Mouse (Mus musculus) MEL (cell line): Measurements from ENCODE around the gene Gm49378. TPM values are rescaled to one million over a fixed set of nuclear protein-coding genes. Genes with fewer than 3 reads are reported as not detected.
A peak's percentile ranks its signal among the peaks of the same experiment; 100 is the strongest.

Source experiments
- DNase-seq: peaks from one replicate; pipeline ENCODE4 v3.0.0; 2011; ENCODE audit warnings: low read depth, low spot score
- H3K27ac ChIP-seq: 2 replicates; pipeline ENCODE4 v1.5.1; 2012; ENCODE audit warnings: low read depth, mild to moderate bottlenecking, control low read depth, low read length, moderate library complexity; ENCODE audit not compliant: control insufficient read depth
- H3K27me3 ChIP-seq, 2 experiments: fragments of 150-350 bp in 1 of 2; sonication (generic) in 1 of 2; 2 replicates each; pipeline ENCODE4 v1.6.1; 2012; ENCODE audit warnings: low read length in 2 of 2, mild to moderate bottlenecking in 2 of 2, improper control_type of control experiment in 1 of 2, moderate library complexity in 1 of 2; ENCODE audit not compliant: insufficient read depth in 2 of 2, control insufficient read depth in 1 of 2
- H3K36me3 ChIP-seq, 2 experiments: 2 replicates each; pipeline ENCODE4 v1.6.1; 2012 to 2014; ENCODE audit warnings: low read length in 2 of 2, improper control_type of control experiment in 1 of 2, inconsistent platforms in 1 of 2, mild to moderate bottlenecking in 1 of 2; ENCODE audit not compliant: insufficient read depth in 2 of 2, control insufficient read depth in 1 of 2
- H3K4me1 ChIP-seq, 2 experiments: fragments of 150-350 bp in 1 of 2; sonication (generic) in 1 of 2; 2 replicates each; pipeline ENCODE4 v1.6.1; 2012; ENCODE audit warnings: low read length in 2 of 2, improper control_type of control experiment in 1 of 2, mild to moderate bottlenecking in 1 of 2; ENCODE audit not compliant: insufficient read depth in 2 of 2, control insufficient read depth in 1 of 2
- H3K4me3 ChIP-seq, 2 experiments: fragments of 150-350 bp in 1 of 2; sonication (generic) in 1 of 2; 2 replicates each; pipeline ENCODE4 v1.5.1; 2012; ENCODE audit warnings: low read depth in 2 of 2, low read length in 2 of 2, mild to moderate bottlenecking in 2 of 2, moderate library complexity in 2 of 2, control low read depth in 1 of 2, improper control_type of control experiment in 1 of 2; ENCODE audit not compliant: control insufficient read depth in 1 of 2, insufficient read depth in 1 of 2
- H3K79me2 ChIP-seq: 2 replicates; pipeline ENCODE4 v1.6.1; 2012; ENCODE audit warnings: mild to moderate bottlenecking, low read length, moderate library complexity; ENCODE audit not compliant: control insufficient read depth, poor library complexity, insufficient read depth
- H3K9ac ChIP-seq: 2 replicates; pipeline ENCODE4 v1.6.1; 2012; ENCODE audit warnings: low read depth, mild to moderate bottlenecking, control low read depth, low read length, moderate library complexity; ENCODE audit not compliant: control insufficient read depth, poor library complexity, severe bottlenecking
- H3K9me3 ChIP-seq: fragments of 150-350 bp; sonication (generic); replicated peaks from 2 replicates; pipeline ENCODE4 v1.6.1; 2012; ENCODE audit warnings: mild to moderate bottlenecking, low read length, improper control_type of control experiment, moderate library complexity; ENCODE audit not compliant: insufficient read depth
- BHLHE40 ChIP-seq: IDR thresholded peaks from 2 replicates; pipeline ENCODE4 v1.6.1; 2012; ENCODE audit warnings: low read depth, mild to moderate bottlenecking, inconsistent platforms, low read length, improper control_type of control experiment, borderline replicate concordance
- CHD1 ChIP-seq: IDR thresholded peaks from 2 replicates; pipeline ENCODE4 v1.6.1; 2012; ENCODE audit warnings: low read depth, mild to moderate bottlenecking, inconsistent platforms, low read length, improper control_type of control experiment
- CHD2 ChIP-seq: IDR thresholded peaks from 2 replicates; pipeline ENCODE4 v1.6.1; 2011; ENCODE audit warnings: low read length, improper control_type of control experiment
- CTCF ChIP-seq, 3 experiments: IDR thresholded peaks in 2 of 3; conservative IDR thresholded peaks in 1 of 3; 2 replicates each; pipeline ENCODE4 v1.5.1; 2011 to 2012; ENCODE audit warnings: low read length in 3 of 3, low read depth in 2 of 3, mild to moderate bottlenecking in 2 of 3, improper control_type of control experiment in 1 of 3, inconsistent platforms in 1 of 3, mixed read lengths in 1 of 3, moderate library complexity in 1 of 3; ENCODE audit not compliant: control insufficient read depth in 1 of 3, insufficient read depth in 1 of 3, poor library complexity in 1 of 3, severe bottlenecking in 1 of 3
- E2F4 ChIP-seq: IDR thresholded peaks from 2 replicates; pipeline ENCODE4 v1.6.1; 2011; ENCODE audit warnings: low read depth, low read length, improper control_type of control experiment, borderline replicate concordance
- ELF1 ChIP-seq: IDR thresholded peaks from 2 replicates; pipeline ENCODE4 v1.6.1; 2014; ENCODE audit warnings: low read depth, mild to moderate bottlenecking, inconsistent platforms, low read length, improper control_type of control experiment, moderate library complexity
- EP300 ChIP-seq, 2 experiments: IDR thresholded peaks; 2 replicates each; pipeline ENCODE4 v1.6.1; 2011; ENCODE audit warnings: improper control_type of control experiment in 2 of 2, low read length in 2 of 2, low read depth in 1 of 2, mild to moderate bottlenecking in 1 of 2
- ETS1 ChIP-seq: IDR thresholded peaks from 2 replicates; pipeline ENCODE4 v1.6.1; 2012; ENCODE audit warnings: low read depth, mild to moderate bottlenecking, inconsistent platforms, low read length, improper control_type of control experiment, moderate library complexity
- GABPA ChIP-seq: IDR thresholded peaks from 2 replicates; pipeline ENCODE4 v1.6.1; 2012; ENCODE audit warnings: low read depth, mild to moderate bottlenecking, inconsistent platforms, low read length, improper control_type of control experiment, moderate library complexity
- HCFC1 ChIP-seq: IDR thresholded peaks from 2 replicates; pipeline ENCODE4 v1.6.1; 2012; ENCODE audit warnings: low read depth, mild to moderate bottlenecking, inconsistent platforms, low read length, improper control_type of control experiment, moderate library complexity
- KAT2A ChIP-seq: conservative IDR thresholded peaks from 2 replicates; pipeline ENCODE4 v1.6.1; 2012; ENCODE audit warnings: low read depth, low read length, improper control_type of control experiment, inconsistent platforms
- MAFK ChIP-seq: IDR thresholded peaks from 2 replicates; pipeline ENCODE4 v1.6.1; 2011; ENCODE audit warnings: low read depth, mild to moderate bottlenecking, low read length, improper control_type of control experiment, borderline replicate concordance
- MAX ChIP-seq: IDR thresholded peaks from 2 replicates; pipeline ENCODE4 v1.6.1; 2011; ENCODE audit warnings: low read length, improper control_type of control experiment
- MAZ ChIP-seq: IDR thresholded peaks from 2 replicates; pipeline ENCODE4 v1.6.1; 2012; ENCODE audit warnings: low read depth, mild to moderate bottlenecking, inconsistent platforms, low read length, improper control_type of control experiment
- MEF2A ChIP-seq: IDR thresholded peaks from 2 replicates; pipeline ENCODE4 v1.6.1; 2014; ENCODE audit warnings: low read depth, mild to moderate bottlenecking, inconsistent platforms, low read length, improper control_type of control experiment; ENCODE audit not compliant: poor library complexity, insufficient replicate concordance, severe bottlenecking; ENCODE audit errors: extremely low read depth
- MXI1 ChIP-seq: IDR thresholded peaks from 2 replicates; pipeline ENCODE4 v1.6.1; 2011; ENCODE audit warnings: mild to moderate bottlenecking, low read depth, low read length, improper control_type of control experiment
- NELFE ChIP-seq: IDR thresholded peaks from 2 replicates; pipeline ENCODE4 v1.6.1; 2011; ENCODE audit warnings: low read depth, low read length, improper control_type of control experiment
- NRF1 ChIP-seq: IDR thresholded peaks from 2 replicates; pipeline ENCODE4 v1.6.1; 2014; ENCODE audit warnings: low read depth, mild to moderate bottlenecking, inconsistent platforms, low read length, improper control_type of control experiment, moderate library complexity; ENCODE audit not compliant: poor library complexity, insufficient read depth, severe bottlenecking
- POLR2A ChIP-seq, 2 experiments: IDR thresholded peaks; 2 replicates each; pipeline ENCODE4 v1.6.1; 2011 to 2012; ENCODE audit warnings: low read length in 2 of 2, mild to moderate bottlenecking in 2 of 2, control low read depth in 1 of 2, improper control_type of control experiment in 1 of 2, low read depth in 1 of 2, moderate library complexity in 1 of 2; ENCODE audit not compliant: control insufficient read depth in 1 of 2, insufficient read depth in 1 of 2, poor library complexity in 1 of 2
- POLR2AphosphoS2 ChIP-seq: IDR thresholded peaks from 2 replicates; pipeline ENCODE4 v1.6.1; 2011; ENCODE audit warnings: low read length, improper control_type of control experiment
- POLR2AphosphoS5 ChIP-seq: IDR thresholded peaks from 2 replicates; pipeline ENCODE4 v1.6.1; 2012; ENCODE audit warnings: low read depth, borderline replicate concordance, mild to moderate bottlenecking, inconsistent platforms, low read length, moderate library complexity, mixed read lengths
- RAD21 ChIP-seq: IDR thresholded peaks from 2 replicates; pipeline ENCODE4 v1.6.1; 2011; ENCODE audit warnings: mild to moderate bottlenecking, low read depth, low read length, improper control_type of control experiment
- RCOR1 ChIP-seq: IDR thresholded peaks from 2 replicates; pipeline ENCODE4 v1.6.1; 2012; ENCODE audit warnings: low read depth, mild to moderate bottlenecking, inconsistent platforms, low read length, improper control_type of control experiment
- SIN3A ChIP-seq: IDR thresholded peaks from 2 replicates; pipeline ENCODE4 v1.6.1; 2012; ENCODE audit warnings: low read length, improper control_type of control experiment, inconsistent platforms
- SMC3 ChIP-seq: IDR thresholded peaks from 2 replicates; pipeline ENCODE4 v1.6.1; 2011; ENCODE audit warnings: low read depth, low read length, improper control_type of control experiment
- TAL1 ChIP-seq: IDR thresholded peaks from 2 replicates; pipeline ENCODE4 v1.6.1; 2012; ENCODE audit warnings: mild to moderate bottlenecking, inconsistent platforms, low read length, moderate library complexity, mixed read lengths
- TCF12 ChIP-seq: IDR thresholded peaks from 2 replicates; pipeline ENCODE4 v1.6.1; 2014; ENCODE audit warnings: low read depth, mild to moderate bottlenecking, inconsistent platforms, low read length, improper control_type of control experiment, moderate library complexity
- UBTF ChIP-seq: IDR thresholded peaks from 2 replicates; pipeline ENCODE4 v1.6.1; 2012; ENCODE audit warnings: low read depth, mild to moderate bottlenecking, inconsistent platforms, low read length, improper control_type of control experiment, moderate library complexity, borderline replicate concordance; ENCODE audit not compliant: insufficient read depth
- USF1 ChIP-seq: IDR thresholded peaks from 2 replicates; pipeline ENCODE4 v1.6.1; 2014; ENCODE audit warnings: low read depth, mild to moderate bottlenecking, inconsistent platforms, low read length, improper control_type of control experiment, moderate library complexity
- USF2 ChIP-seq, 2 experiments: IDR thresholded peaks; 2 replicates each; pipeline ENCODE4 v1.6.1; 2011 to 2012; ENCODE audit warnings: improper control_type of control experiment in 2 of 2, low read length in 2 of 2, borderline replicate concordance in 1 of 2, inconsistent platforms in 1 of 2, low read depth in 1 of 2, mild to moderate bottlenecking in 1 of 2; ENCODE audit not compliant: insufficient read depth in 1 of 2
- ZC3H11A ChIP-seq: IDR thresholded peaks from 2 replicates; pipeline ENCODE4 v1.6.1; 2012; ENCODE audit warnings: low read depth, mild to moderate bottlenecking, inconsistent platforms, low read length, improper control_type of control experiment
- ZKSCAN1 ChIP-seq: IDR thresholded peaks from 2 replicates; pipeline ENCODE4 v1.6.1; 2012; ENCODE audit warnings: low read depth, mild to moderate bottlenecking, inconsistent platforms, low read length, improper control_type of control experiment, moderate library complexity
- ZMIZ1 ChIP-seq: IDR thresholded peaks from 2 replicates; pipeline ENCODE4 v1.6.1; 2012; ENCODE audit warnings: low read depth, mild to moderate bottlenecking, inconsistent platforms, low read length, improper control_type of control experiment, moderate library complexity
- ZNF384 ChIP-seq: IDR thresholded peaks from 2 replicates; pipeline ENCODE4 v1.6.1; 2012; ENCODE audit warnings: low read depth, mild to moderate bottlenecking, inconsistent platforms, low read length, improper control_type of control experiment
- polyA plus RNA-seq, 2 experiments: library from polyadenylated mRNA; stranded (reverse) in 1 of 2; unstranded in 1 of 2; fragments of >175 nt in 1 of 2; fragments of >200 nt in 1 of 2; gene quantifications; 2 replicates each; pipeline versions ENCODE4 v1.2.1 to v1.2.4; 2012; ENCODE audit warnings: low replicate concordance in 2 of 2, low read depth in 1 of 2; ENCODE audit not compliant: insufficient read length in 2 of 2, insufficient read depth in 1 of 2, missing spikeins in 1 of 2
- total RNA-seq: library from RNA; depleted of rRNA; stranded (reverse); fragments of 300-350 nt; gene quantifications from 2 replicates; pipeline ENCODE4 v1.2.3, GENCODE M21; 2012

Gene Gm49378
- total and polyA plus RNA-seq, 3 experiments = 4.6 TPM; not detected in 2

DNA sequence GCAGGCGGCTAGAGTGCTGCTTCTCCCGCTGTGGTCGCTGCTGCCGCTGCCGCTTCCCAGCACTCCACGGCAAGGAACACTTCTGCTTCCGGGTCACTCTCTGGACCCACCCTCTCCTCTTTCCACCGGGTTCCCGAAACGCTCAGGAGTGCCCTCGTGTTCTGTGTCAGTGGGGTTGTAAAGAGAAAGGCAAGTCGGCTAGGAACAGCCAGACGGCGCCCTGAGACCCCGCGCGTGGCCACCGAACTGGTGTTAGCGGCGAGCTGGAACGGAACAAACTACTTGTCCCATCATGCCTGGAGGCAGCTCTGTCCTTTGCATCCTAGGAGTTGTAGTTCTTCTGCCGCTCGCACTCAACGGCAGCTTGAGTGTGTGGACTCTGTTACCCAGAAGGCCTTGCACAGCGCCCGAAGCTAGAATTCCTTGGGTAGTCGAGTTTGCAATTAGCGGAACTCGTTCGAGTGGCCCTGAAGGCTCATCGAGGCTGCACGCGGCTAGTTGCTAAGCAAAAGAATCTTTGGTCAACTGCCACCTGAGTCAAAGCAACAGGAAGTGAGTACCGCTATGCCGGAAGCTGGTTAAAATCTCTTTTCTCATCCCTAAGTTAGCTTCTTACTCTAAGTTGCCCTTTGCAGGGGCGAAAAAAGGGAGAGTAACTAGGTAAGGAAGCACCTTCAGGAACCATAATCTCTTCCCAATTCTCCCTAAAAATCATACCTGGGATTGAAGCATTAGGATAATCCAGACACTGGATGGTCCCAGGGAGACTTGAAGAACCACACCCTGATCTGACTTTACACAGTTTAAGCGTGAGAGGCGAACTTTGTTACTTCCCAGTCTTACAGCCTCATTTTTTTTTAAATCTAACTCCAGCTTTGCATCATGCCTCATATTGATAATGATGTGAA, 34.4 kb upstream of the Gm49378 start, which contains the start of the genes Gmpr2 and Nedd8:
Gene Gmpr2 (plus strand): TSS at position 109 of the 908 bp plus-strand sequence.
Gene Nedd8 (minus strand): TSS at position 292 of the 908 bp plus-strand sequence.
- no peaks in the 10 kb centered on the region for H3K27me3 ChIP-seq
- H3K4me1 ChIP-seq = peaks cover 7 to 15% of the 10 kb centered on the region in 2 experiments; a peak in 3 of 4 replicates
- peak within 1 kb of the TSS; percentile 69 to 70 for H3K4me3 ChIP-seq
- peak; percentile 100 for DNase-seq
- H3K27ac ChIP-seq = peak within 1 kb of the TSS; percentile 93
- H3K9me3 ChIP-seq = no peaks in the 10 kb centered on the region
- peaks cover 0 to 37% of the 10 kb centered on the region in 2 experiments; a peak in 2 of 4 replicates for H3K36me3 ChIP-seq
- H3K79me2 ChIP-seq = peaks cover 30% of the 10 kb centered on the region
- peak within 1 kb of the TSS; percentile 78 for H3K9ac ChIP-seq
- peak; percentile 97 for TF ChIP-seq HCFC1
- no peak for TF ChIP-seq POLR2AphosphoS5
- TF ChIP-seq ZC3H11A = no peak
- peak; percentile 53 for TF ChIP-seq ZNF384
- TF ChIP-seq ZKSCAN1 = no peak
- TF ChIP-seq MAFK = no peak
- 0 out of 2 replicates have a peak, but pooled peaks have one; percentile 23 for TF ChIP-seq TCF12
- TF ChIP-seq TAL1 = no peak
- TF ChIP-seq UBTF = no peak
- TF ChIP-seq SMC3 = no peak
- TF ChIP-seq MEF2A = no peak
- TF ChIP-seq MAX = peak; percentile 96
- TF ChIP-seq USF2 (IDR thresholded peaks at IDR 0.05; ENCODE audit: borderline replicate concordance in 1 of 2, insufficient read depth in 1 of 2, low read depth in 1 of 2, low read length in 2 of 2) = no peak
- 0 out of 2 replicates have a peak, but pooled peaks have one; percentile 50 for TF ChIP-seq E2F4
- 0 out of 2 replicates have a peak, but pooled peaks have one; percentile 50 for TF ChIP-seq ZMIZ1
- no peak for TF ChIP-seq CHD1
- TF ChIP-seq USF1 = no peak
- TF ChIP-seq NRF1 = no peak
- TF ChIP-seq POLR2AphosphoS2 = peak; percentile 82
- TF ChIP-seq MXI1 = peak; percentile 97
- TF ChIP-seq CTCF (IDR thresholded peaks at IDR 0.05 in 2 of 3, conservative IDR thresholded peaks at IDR 0.05 in 1 of 3; ENCODE audit: control insufficient read depth in 1 of 3, insufficient read depth in 1 of 3, low read depth in 2 of 3, low read length in 3 of 3, poor library complexity in 1 of 3, severe bottlenecking in 1 of 3) = no peak
- peak; percentile 44 to 54 for TF ChIP-seq EP300 (IDR thresholded peaks at IDR 0.05; ENCODE audit: low read depth in 1 of 2, low read length in 2 of 2)
- TF ChIP-seq KAT2A = peak; percentile 100
- TF ChIP-seq RCOR1 = peak; percentile 15; the same call in 1 of the 2 replicates
- peak; percentile 83 for TF ChIP-seq ELF1
- TF ChIP-seq SIN3A = peak; percentile 98
- peak; percentile 69 for TF ChIP-seq ETS1
- TF ChIP-seq RAD21 = no peak
- no peak; the same call in 1 of the 2 replicates for TF ChIP-seq GABPA
- peak; percentile 40 to 74; a peak in 1 of 4 replicates for TF ChIP-seq POLR2A (IDR thresholded peaks at IDR 0.05; ENCODE audit: control insufficient read depth in 1 of 2, insufficient read depth in 1 of 2, low read depth in 1 of 2, low read length in 2 of 2, poor library complexity in 1 of 2)
- no peak for TF ChIP-seq MAZ
- peak; percentile 80 for TF ChIP-seq NELFE
- no peak for TF ChIP-seq BHLHE40
- peak; percentile 72 for TF ChIP-seq CHD2
